Mouse (Mus musculus): ENCODE measurements around the gene Slc11a2.

Slc11a2 gene

DNA sequence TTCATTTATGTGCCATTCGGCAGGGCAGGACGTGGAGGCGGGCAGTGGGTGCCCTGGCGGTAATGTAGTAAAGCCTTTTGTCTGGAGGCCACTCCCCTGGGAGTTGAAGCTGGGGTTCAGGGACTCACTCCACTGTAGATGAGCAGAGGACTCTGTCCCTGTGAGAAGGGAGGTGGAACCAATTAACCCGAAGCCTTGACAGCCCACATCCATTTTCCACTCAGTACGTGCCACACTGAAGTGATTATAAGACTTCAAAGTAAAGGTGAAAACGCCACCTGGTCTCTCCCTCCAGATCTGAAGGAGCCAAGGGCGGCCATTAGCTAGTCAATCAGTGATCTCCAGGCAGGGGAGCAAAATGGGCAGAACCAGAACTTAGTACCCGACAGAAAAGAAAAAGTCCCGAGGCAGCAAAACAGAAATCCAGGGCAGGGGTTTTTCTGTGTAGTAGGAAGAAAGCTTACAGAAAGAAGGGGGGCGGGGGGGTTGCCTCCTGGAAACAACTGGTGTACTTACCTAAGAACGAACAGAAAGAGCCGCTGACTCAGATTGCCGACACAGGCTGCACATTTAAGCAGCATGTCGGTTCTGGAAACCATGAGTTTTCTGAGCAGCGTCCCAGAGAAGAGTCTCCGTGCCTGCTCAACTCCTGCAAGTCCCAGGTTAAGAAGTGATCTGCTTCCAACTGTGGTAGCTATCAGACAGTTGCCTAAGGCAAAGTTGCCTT lies at the start of gene Slc11a2:
Gene Slc11a2 (minus strand): TSS at position 677 of the 727 bp plus-strand sequence.
- in situ Hi-C loops (cut with MboI; ENCODE audit: low pct_unique_long_range_greater_than_20kb in 1 of 2, low sequenced_read_pairs in 2 of 2, unreplicated experiment in 1 of 2) = no loop called here

DNA sequence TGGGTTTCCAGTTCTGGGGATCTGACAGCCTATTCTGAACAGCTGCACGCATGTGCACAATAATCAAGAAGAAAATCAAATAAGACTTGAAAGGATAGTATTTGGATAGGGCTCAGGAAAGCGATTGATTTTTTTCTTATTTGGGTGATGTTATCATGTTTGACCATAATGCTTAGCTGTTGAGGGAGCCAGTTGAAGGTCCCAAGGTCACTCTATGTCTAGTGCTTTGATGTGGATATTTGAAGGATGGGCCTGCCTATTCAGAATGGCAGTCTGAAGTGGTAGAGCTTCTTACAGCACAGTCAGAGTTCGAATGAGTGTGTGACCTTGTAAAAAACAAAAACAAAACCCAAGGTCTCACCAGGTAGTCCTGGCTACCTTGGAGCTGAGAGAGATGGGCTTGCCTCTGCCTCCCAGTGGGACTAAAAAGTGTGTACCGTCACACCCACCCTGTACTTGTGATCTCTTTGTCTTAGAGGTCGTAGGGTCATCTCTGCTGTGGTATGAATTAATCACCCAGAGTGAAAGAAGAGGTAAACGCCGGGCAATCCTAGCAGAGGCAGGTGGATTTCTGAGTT lies 49.1 kb upstream of the Slc11a2 start:
- in situ Hi-C loops (cut with MboI; ENCODE audit: low pct_unique_long_range_greater_than_20kb in 1 of 2, low sequenced_read_pairs in 2 of 2, unreplicated experiment in 1 of 2) = no loop called here

DNA sequence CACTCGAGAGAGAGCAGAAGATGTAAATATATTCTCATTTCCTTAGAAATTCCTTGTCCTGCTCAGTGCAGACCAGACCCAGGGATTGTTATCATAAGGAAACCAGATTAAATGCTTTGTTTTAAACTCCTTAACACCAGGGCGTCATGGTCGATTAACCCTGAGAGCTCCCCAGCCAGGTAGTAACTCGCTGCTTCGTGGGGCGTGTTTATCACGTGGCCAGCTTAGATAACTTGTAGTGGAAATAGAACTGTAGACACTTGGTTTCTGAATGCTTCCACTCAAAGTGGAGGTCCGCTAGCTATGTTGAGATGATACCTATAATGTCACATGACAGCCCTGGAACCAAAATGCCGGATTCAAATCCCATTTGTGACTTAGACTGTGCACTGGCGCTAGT lies 45.2 kb upstream of the Slc11a2 start:
- in situ Hi-C loops (cut with MboI; ENCODE audit: low pct_unique_long_range_greater_than_20kb in 1 of 2, low sequenced_read_pairs in 2 of 2, unreplicated experiment in 1 of 2) = no loop called here

DNA sequence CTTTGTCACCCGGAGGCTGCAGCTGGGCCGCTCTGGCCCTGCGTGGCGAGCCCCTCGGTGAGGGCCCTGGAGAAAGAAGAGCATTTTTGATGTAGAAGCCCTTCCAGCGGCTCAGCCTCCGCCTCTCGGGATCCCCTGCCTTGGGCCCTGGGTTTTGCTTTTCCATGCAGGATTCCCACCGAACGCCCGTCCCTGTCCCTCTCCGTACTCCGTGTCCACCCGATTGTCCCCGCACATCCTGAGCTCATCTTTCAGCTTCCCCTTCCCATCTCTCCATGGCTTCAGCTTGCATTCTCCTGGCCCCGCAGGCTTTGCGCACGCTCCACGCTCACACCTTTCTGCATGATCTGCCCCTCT lies 44.3 kb upstream of the Slc11a2 start:
- in situ Hi-C loops (cut with MboI; ENCODE audit: low pct_unique_long_range_greater_than_20kb in 1 of 2, low sequenced_read_pairs in 2 of 2, unreplicated experiment in 1 of 2) = no loop called here

- in situ Hi-C loops (cut with MboI; ENCODE audit: low pct_unique_long_range_greater_than_20kb in 1 of 2, low sequenced_read_pairs in 2 of 2, unreplicated experiment in 1 of 2) = no loop called here
Measured at GRCm38 (mm10) chr15:100468295-100469188, 43.7 kb upstream of the Slc11a2 start, which contains the start of gene Letmd1. Gene Letmd1, plus strand, starts transcription at chr15:100469023.

DNA sequence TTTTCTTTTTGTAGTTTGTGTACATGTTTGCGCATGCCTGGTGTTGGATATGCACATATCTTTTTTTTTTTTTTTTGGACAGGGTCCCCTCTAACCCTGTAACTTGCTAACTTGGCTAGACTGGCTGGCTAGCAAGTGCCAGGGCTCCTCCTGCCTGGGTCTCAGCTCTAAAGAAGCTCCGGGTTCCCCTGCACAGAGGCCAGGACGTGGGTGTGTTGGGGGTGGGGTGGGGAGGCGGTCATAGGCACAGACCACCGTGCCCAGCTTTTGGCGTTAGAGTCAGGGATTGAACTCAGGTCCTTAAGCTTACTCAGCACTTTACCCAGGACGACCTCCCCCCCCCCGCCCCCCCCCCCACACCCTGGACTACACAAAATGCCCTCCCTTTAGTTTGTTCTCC lies 42.9 kb upstream of the Slc11a2 start:
- in situ Hi-C loops (cut with MboI; ENCODE audit: low pct_unique_long_range_greater_than_20kb in 1 of 2, low sequenced_read_pairs in 2 of 2, unreplicated experiment in 1 of 2) = no loop called here

- in situ Hi-C loops (cut with MboI; ENCODE audit: low pct_unique_long_range_greater_than_20kb in 1 of 2, low sequenced_read_pairs in 2 of 2, unreplicated experiment in 1 of 2) = no loop called here
Measured at GRCm38 (mm10) chr15:100465432-100465831, 40.6 kb upstream of the Slc11a2 start.

- in situ Hi-C loops (cut with MboI; ENCODE audit: low pct_unique_long_range_greater_than_20kb in 1 of 2, low sequenced_read_pairs in 2 of 2, unreplicated experiment in 1 of 2) = loop anchor here (5.0 kb wide), 2 partner anchors 149 to 214 kb away; no protein-coding TSS in a partner anchor
Measured at GRCm38 (mm10) chr15:100463712-100464111, 38.8 kb upstream of the Slc11a2 start.

GRCm38 (mm10) chr15:100462086-100462485 lies 37.2 kb upstream of the Slc11a2 start:
- in situ Hi-C loops (cut with MboI; ENCODE audit: low pct_unique_long_range_greater_than_20kb in 1 of 2, low sequenced_read_pairs in 2 of 2, unreplicated experiment in 1 of 2) = loop anchor here (5.0 kb wide), 2 partner anchors 150 to 215 kb away; no protein-coding TSS in a partner anchor

GRCm38 (mm10) chr15:100461646-100462045 lies 36.8 kb upstream of the Slc11a2 start:
- in situ Hi-C loops (cut with MboI; ENCODE audit: low pct_unique_long_range_greater_than_20kb in 1 of 2, low sequenced_read_pairs in 2 of 2, unreplicated experiment in 1 of 2) = loop anchor here (5.0 kb wide), 2 partner anchors 151 to 216 kb away; no protein-coding TSS in a partner anchor

GRCm38 (mm10) chr15:100460942-100461341 lies 36.1 kb upstream of the Slc11a2 start:
- in situ Hi-C loops (cut with MboI; ENCODE audit: low pct_unique_long_range_greater_than_20kb in 1 of 2, low sequenced_read_pairs in 2 of 2, unreplicated experiment in 1 of 2) = loop anchor here (5.0 kb wide), 2 partner anchors 151 to 216 kb away; no protein-coding TSS in a partner anchor

- in situ Hi-C loops (cut with MboI; ENCODE audit: low pct_unique_long_range_greater_than_20kb in 1 of 2, low sequenced_read_pairs in 2 of 2, unreplicated experiment in 1 of 2) = no loop called here
Measured at GRCm38 (mm10) chr15:100458055-100458454, 33.2 kb upstream of the Slc11a2 start.

DNA sequence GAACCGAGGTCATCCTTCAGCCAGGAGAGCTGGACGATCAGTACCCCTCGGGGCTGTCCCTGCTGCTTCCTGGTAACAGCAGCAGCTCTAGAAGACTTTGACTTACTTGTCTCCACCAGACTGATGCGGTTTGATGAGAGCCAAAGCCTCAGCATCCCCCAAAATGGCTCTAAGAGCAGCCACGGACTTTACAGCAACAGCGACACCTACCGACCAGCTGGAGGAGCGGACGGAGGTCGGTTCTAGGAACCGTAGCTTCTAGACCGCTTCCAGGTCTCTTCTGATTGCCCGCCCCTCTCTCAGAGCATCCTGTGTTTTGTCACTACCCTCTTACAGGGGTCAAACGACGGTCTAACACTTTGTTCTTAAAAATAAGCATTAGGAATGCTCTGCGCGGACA lies 32.5 kb upstream of the Slc11a2 start:
- in situ Hi-C loops (cut with MboI; ENCODE audit: low pct_unique_long_range_greater_than_20kb in 1 of 2, low sequenced_read_pairs in 2 of 2, unreplicated experiment in 1 of 2) = no loop called here

- in situ Hi-C loops (cut with MboI; ENCODE audit: low pct_unique_long_range_greater_than_20kb in 1 of 2, low sequenced_read_pairs in 2 of 2, unreplicated experiment in 1 of 2) = no loop called here
Measured at GRCm38 (mm10) chr15:100456356-100456991, 31.6 kb upstream of the Slc11a2 start.

DNA sequence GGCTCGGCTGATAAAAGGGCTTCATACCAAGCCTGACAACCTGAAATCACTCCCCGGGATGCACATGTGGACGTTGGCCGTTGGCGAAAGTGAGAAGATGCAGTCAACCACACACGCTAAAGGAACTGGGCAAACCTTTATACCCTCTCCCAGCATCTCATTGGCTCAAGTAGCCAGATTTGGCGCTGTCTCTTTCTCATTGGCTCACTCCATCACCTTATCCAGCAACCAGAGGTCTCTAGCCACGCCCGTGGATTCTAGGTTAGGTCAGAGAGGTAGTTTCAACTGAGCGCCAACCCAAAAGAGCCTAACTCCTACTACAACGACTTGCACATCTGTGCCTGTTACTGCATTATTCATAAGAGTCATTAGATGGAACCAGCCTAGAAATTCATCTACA lies 27.6 kb upstream of the Slc11a2 start:
- in situ Hi-C loops (cut with MboI; ENCODE audit: low pct_unique_long_range_greater_than_20kb in 1 of 2, low sequenced_read_pairs in 2 of 2, unreplicated experiment in 1 of 2) = no loop called here

DNA sequence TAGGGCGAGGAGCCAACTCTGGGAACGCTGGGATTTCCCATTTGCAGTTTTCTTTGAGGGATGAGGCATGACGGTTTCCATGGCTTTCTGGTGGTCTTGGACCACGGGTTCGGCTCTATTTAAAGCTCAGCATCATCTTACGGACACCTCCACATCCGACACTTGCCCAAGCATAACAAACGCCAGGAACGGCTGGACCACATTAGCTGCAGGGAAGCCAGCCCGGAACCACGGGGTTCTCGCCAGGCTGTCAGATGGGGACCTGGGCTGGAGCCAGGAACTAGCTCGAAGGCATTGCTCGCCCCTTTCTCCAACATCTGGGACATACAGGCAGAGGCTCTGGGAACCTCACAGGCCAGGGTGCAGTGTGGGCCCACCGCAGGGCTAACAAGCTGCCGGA lies 26.4 kb upstream of the Slc11a2 start:
- in situ Hi-C loops (cut with MboI; ENCODE audit: low pct_unique_long_range_greater_than_20kb in 1 of 2, low sequenced_read_pairs in 2 of 2, unreplicated experiment in 1 of 2) = no loop called here

GRCm38 (mm10) chr15:100449495-100449894 lies 24.6 kb upstream of the Slc11a2 start:
- in situ Hi-C loops (cut with MboI; ENCODE audit: low pct_unique_long_range_greater_than_20kb in 1 of 2, low sequenced_read_pairs in 2 of 2, unreplicated experiment in 1 of 2) = no loop called here

GRCm38 (mm10) chr15:100448572-100448971 lies 23.7 kb upstream of the Slc11a2 start:
- in situ Hi-C loops (cut with MboI; ENCODE audit: low pct_unique_long_range_greater_than_20kb in 1 of 2, low sequenced_read_pairs in 2 of 2, unreplicated experiment in 1 of 2) = no loop called here

DNA sequence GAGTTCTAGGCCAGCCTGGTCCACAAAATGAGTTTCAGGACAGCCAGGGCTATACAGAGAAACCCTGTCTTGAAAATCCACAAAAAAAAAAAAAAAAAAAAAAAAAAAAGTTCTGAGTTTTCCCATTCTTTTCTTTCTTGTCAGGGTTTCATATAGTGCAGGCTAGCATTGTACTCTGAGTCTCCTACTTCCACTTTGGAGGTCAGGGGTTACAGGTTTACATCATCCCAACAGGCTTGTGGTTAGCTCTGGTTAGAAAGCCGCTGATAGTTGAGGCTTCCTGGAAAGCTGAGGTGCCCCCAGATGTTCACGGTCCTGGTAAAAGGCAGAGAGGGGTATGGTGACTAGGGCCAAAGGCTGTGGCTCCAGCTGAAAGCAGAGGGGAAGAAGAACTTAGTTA lies 22.0 kb upstream of the Slc11a2 start:
- in situ Hi-C loops (cut with MboI; ENCODE audit: low pct_unique_long_range_greater_than_20kb in 1 of 2, low sequenced_read_pairs in 2 of 2, unreplicated experiment in 1 of 2) = no loop called here

Data from mouse embryonic stem cell (cell line).